Mouse (Mus musculus) inflammation-experienced regulatory T-cells, adult 16 weeks (primary cell): ENCODE measurements around the gene Prl3d2. TPM values are rescaled to one million over a fixed set of nuclear protein-coding genes. Genes with fewer than 3 reads are reported as not detected.

Experiments used
- polyA plus RNA-seq: library from polyadenylated mRNA; unstranded; fragments of 100-300 nt; shearing (Covaris generic); gene quantifications from one replicate; pipeline ENCODE4 v1.2.1, GENCODE M21; 2017

Gene Prl3d2
- polyA plus RNA-seq, result not detected

DNA sequence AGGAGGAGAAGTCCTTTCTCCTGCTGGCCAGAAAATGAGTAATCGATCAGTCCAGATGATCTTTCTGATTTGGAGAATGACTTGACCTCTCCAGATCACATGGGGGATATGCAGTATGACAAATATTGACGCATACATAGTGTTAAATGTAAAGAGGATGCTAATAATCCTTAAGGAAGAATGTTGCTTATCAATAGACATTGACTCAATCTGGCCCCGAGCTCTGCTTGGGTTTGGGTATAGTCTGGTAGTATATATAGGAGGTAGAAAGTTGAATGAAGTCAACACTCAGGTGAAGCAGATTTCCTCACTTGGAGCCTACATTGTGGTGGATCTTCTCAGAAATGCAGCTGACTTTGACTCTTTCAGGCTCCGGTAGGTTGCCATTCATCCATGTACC lies at the start of gene Prl3d2:
Gene Prl3d2, plus strand, starts transcription at position 301 of the 400 bp plus-strand sequence.

DNA sequence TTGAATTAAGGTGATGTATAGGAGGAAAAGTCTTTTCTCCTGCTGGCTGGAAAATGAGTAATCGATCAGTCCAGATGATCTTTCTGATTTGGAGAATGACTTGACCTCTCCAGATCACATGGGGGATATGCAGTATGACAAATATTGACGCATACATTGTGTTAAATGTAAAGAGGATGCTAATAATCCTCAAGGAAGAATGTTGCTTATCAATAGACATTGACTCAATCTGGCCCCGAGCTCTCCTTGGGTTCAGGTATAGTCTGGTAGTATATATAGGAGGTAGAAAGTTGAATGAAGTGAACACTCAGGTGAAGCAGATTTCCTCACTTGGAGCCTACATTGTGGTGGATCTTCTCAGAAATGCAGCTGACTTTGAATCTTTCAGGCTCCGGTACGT lies 27.6 kb upstream of the Prl3d2 start, which contains the start of gene Prl3d1:
Gene Prl3d1, plus strand, starts transcription at position 301 of the 400 bp plus-strand sequence.

DNA sequence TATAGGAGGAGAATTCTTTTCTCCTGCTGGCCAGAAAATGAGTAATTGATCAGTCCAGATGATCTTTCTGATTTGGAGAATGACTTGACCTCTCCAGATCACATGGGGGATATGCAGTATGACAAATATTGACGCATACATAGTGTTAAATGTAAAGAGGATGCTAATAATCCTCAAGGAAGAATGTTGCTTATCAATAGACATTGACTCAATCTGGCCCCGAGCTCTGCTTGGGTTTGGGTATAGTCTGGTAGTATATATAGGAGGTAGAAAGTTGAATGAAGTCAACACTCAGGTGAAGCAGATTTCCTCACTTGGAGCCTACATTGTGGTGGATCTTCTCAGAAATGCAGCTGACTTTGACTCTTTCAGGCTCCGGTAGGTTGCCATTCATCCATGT lies 35.0 kb downstream of the Prl3d2 start, which contains the start of gene Prl3d3:
Gene Prl3d3, plus strand, starts transcription at position 301 of the 400 bp plus-strand sequence.

Other genes starting within 250 kb of the Prl3d2 start
- gene Prl, start 64.1 kb upstream of the Prl3d2 start, polyA plus RNA-seq, result not detected
- gene Prl3d1, start 27.5 kb upstream of the Prl3d2 start, polyA plus RNA-seq, result not detected
- gene Prl3d3, start 35.1 kb downstream of the Prl3d2 start, polyA plus RNA-seq, result not detected
- gene Prl3c1, start 75.0 kb downstream of the Prl3d2 start, polyA plus RNA-seq, result not detected
- gene Prl3b1, start 120.1 kb downstream of the Prl3d2 start, polyA plus RNA-seq, result not detected
- not detected for gene Prl3a1, start 137.7 kb downstream of the Prl3d2 start, polyA plus RNA-seq
- gene Prl6a1, start 190.9 kb downstream of the Prl3d2 start, polyA plus RNA-seq, result not detected
- gene Prl8a2, start 224.0 kb downstream of the Prl3d2 start, polyA plus RNA-seq, result not detected